Mouse (Mus musculus) right cerebral cortex, postnatal 14 days (tissue): ENCODE data around the gene Cmtm3.

Experiments
- DNase-seq: peaks from one replicate; pipeline ENCODE4 v3.0.0; 2022

Gene Cmtm3

DNA sequence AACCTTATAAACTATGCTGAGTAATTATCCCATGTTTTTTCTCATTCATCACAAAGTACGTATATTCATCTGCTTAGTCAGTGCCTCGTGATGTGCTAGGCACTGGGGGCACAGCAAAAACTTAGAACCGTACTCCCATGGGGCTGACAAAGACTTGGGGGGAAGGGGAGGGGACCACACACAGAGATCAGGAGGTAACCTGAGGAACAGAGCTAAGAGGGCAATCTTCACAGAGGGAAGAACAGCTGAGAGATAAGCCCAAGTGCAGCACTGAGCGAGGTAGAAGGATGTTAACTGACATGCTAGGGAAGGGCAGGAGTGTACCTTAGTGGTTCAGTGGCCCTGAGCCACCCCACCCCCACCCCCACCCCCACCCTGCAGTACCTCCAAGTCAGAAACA lies 47.5 kb downstream of the Cmtm3 start:
- DNase-seq: no peak

DNA sequence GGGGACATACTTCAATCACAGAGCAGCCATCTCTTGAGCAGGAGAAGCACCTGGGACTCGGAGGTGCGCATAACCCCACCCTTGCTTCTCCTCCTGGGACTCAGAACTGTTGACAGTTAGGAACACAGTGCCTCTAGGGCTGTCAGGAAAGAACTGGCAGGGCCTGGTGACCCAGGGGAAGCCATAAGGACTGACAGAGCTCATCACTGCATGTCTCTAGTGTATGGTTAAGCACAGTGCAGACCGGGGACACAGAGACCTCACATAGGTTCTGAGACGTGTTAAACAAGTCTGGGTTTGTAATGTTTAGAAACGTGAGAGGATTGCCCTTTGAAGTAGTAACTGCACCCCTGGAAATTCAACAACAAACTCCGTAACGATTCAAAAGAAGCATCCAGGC lies 48.3 kb downstream of the Cmtm3 start:
- DNase-seq: no peak

DNA sequence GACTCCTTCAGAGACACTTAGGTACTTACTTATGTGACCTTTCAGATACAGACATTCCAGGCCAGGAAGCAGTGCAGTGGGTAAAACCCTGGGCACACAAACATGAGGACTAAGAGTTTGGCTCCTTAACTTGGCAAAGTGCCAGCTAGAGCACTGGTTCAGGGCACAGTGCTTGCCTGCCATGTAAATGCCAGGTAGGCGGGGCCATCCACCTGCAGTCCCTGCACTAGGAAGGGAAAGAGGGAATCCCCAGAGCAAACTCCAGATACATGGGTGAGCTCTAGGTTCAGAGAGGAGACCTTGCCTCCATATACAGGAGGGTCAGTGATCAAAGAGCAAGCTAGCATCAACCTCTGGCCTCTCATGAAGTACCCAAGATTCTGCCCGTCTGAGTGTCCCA lies 48.8 kb downstream of the Cmtm3 start:
- DNase-seq: no peak

GRCm38 (mm10) chr8:104390245-104390644 lies 51.0 kb downstream of the Cmtm3 start:
- no peak for DNase-seq

- no peak for DNase-seq
These were observed 53.9 kb downstream of the Cmtm3 start for GRCm38 (mm10) chr8:104393139-104393538.

- DNase-seq: no peak
These were observed 54.6 kb downstream of the Cmtm3 start for GRCm38 (mm10) chr8:104393767-104394166.

DNA sequence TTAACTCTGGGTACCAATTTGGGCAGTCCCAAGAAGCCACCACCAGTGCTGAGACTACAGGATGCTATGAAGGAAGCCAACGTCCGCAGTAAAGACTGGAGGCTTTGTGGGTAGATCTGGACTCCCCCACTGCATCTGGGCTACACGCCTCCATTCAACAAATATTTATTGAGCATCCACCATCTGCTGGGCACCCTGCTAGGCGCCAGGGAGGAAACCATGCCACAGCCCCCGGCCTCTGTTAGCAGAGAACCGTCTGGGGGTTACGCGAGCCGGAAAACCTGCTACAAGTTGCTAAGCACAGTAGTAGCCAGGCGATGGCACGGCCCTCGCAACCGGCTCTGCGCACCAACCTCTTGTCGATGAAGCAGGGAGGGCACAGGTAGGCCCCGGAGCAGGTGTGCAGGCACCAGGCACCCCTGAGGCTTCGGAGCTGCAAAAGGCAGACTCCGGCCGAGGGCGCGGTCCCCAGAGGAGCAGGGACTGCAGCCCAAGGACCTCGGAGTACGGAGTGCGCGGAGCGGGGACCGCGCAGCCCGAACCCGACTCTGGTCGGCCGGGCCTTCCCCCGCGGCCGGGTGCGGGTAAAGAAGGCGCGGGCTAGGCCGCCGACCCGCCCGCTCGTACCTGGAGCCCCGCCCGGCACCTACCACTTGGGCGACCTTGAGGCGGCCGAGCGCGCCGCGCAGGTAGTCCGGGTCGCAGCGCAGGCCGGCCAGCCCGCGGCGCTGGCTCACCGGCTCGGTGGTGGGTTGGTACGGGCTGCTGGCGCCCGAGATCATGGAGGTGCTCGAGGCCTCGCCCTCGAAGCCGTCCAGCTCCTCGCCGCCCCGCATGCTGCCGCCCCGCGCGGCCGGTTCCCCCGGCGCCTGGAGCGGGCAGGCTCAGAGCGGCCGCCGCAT lies 55.8 kb downstream of the Cmtm3 start:
- DNase-seq: peak; percentile 40

- peak; percentile 53 for DNase-seq
These were observed 56.6 kb downstream of the Cmtm3 start, which contains the start of gene Cmtm4 for GRCm38 (mm10) chr8:104395703-104396357. Gene Cmtm4, minus strand, starts transcription at chr8:104395807.
